In genomic region chr6:121159616-121160015, GRCm38 (mm10) we compare ENCODE assay signal across 22 mouse cellular contexts. TPM values are rescaled to one million over a fixed set of nuclear protein-coding genes. Genes with fewer than 3 reads are reported as not detected.
DNase-seq lines count a peak whose midpoint lies in the region; ATAC-seq and TF ChIP-seq lines count a peak whose summit lies in the region.
"Had no signal": no experiment of that assay in that cellular context is flagged by ENCODE, and none has a peak within 500 bp of the region (broad histone marks: within the 10 kb centered on the region; RNA-seq: fewer than 3 reads in every experiment).

No protein-coding gene starts in this region.

- H3K9ac ChIP-seq in limb, embryonic 15.5 days = no peak overlapping the region
- no peak overlapping the region for H3K9ac ChIP-seq in intestine, embryonic 16.5 days (ENCODE audit: low read depth, low read length)
- H3K9ac ChIP-seq in stomach, postnatal 0 days (ENCODE audit: low read length) = no peak overlapping the region
- no peak overlapping the region for H3K9ac ChIP-seq in hindbrain, embryonic 13.5 days
- H3K9ac ChIP-seq: hindbrain, embryonic 12.5 days; liver, embryonic 15.5 days had no signal

- peak overlapping the region; percentile 13; the same call in 1 of the 2 replicates for H3K27ac ChIP-seq in limb, embryonic 15.5 days
- H3K27ac ChIP-seq in limb, embryonic 10.5 days = no peak overlapping the region
- no peak overlapping the region for H3K27ac ChIP-seq in intestine, embryonic 16.5 days (ENCODE audit: low read length)
- peak overlapping the region; percentile 61; the same call in 1 of the 2 replicates for H3K27ac ChIP-seq in stomach, postnatal 0 days (replicated peaks)
- no peak overlapping the region for H3K27ac ChIP-seq in hindbrain, embryonic 13.5 days
- H3K27ac ChIP-seq: hindbrain, embryonic 12.5 days; liver, embryonic 15.5 days had no signal

- no peak overlapping the region for H3K4me2 ChIP-seq in limb, embryonic 15.5 days
- no peak overlapping the region for H3K4me2 ChIP-seq in intestine, embryonic 16.5 days (ENCODE audit: low read depth, low read length)
- H3K4me2 ChIP-seq in stomach, postnatal 0 days (replicated peaks; ENCODE audit: low read depth) = no peak overlapping the region
- H3K4me2 ChIP-seq in hindbrain, embryonic 13.5 days = no peak overlapping the region
- H3K4me2 ChIP-seq: hindbrain, embryonic 12.5 days; liver, embryonic 15.5 days had no signal

- H3K9me3 ChIP-seq in limb, embryonic 15.5 days = no peaks in the 10 kb centered on the region
- no peaks in the 10 kb centered on the region for H3K9me3 ChIP-seq in limb, embryonic 10.5 days (replicated peaks)
- no peaks in the 10 kb centered on the region for H3K9me3 ChIP-seq in intestine, embryonic 16.5 days (ENCODE audit: control insufficient read depth, low read length)
- no peaks in the 10 kb centered on the region for H3K9me3 ChIP-seq in stomach, postnatal 0 days (ENCODE audit: control insufficient read depth, low read length)
- H3K9me3 ChIP-seq in hindbrain, embryonic 13.5 days = no peaks in the 10 kb centered on the region
- H3K9me3 ChIP-seq: hindbrain, embryonic 12.5 days; liver, embryonic 15.5 days; megakaryocyte, embryonic 14.5 days had no signal

- no peaks in the 10 kb centered on the region for H3K27me3 ChIP-seq in limb, embryonic 15.5 days
- 0 out of 2 replicates have a peak, but pooled peaks cover 3% of the 10 kb centered on the region for H3K27me3 ChIP-seq in limb, embryonic 10.5 days (ENCODE audit: low read depth, poor library complexity, severe bottlenecking)
- H3K27me3 ChIP-seq in intestine, embryonic 16.5 days (replicated peaks; ENCODE audit: control insufficient read depth, insufficient read depth, low read length) = no peaks in the 10 kb centered on the region
- no peaks in the 10 kb centered on the region for H3K27me3 ChIP-seq in stomach, postnatal 0 days (ENCODE audit: control insufficient read depth, insufficient read depth, low read length)
- no peaks in the 10 kb centered on the region for H3K27me3 ChIP-seq in hindbrain, embryonic 13.5 days
- H3K27me3 ChIP-seq: hindbrain, embryonic 12.5 days; liver, embryonic 15.5 days; Patski had no signal

- peaks cover 15% of the 10 kb centered on the region for H3K4me1 ChIP-seq in limb, embryonic 15.5 days
- H3K4me1 ChIP-seq in limb, embryonic 10.5 days = no peaks in the 10 kb centered on the region
- peaks cover 23% of the 10 kb centered on the region for H3K4me1 ChIP-seq in intestine, embryonic 16.5 days (ENCODE audit: control insufficient read depth, insufficient read depth, low read length)
- H3K4me1 ChIP-seq in stomach, postnatal 0 days (replicated peaks; ENCODE audit: control insufficient read depth, insufficient read depth) = peaks cover 2% of the 10 kb centered on the region; the same call in 1 of the 2 replicates
- no peaks in the 10 kb centered on the region for H3K4me1 ChIP-seq in hindbrain, embryonic 13.5 days (replicated peaks)
- H3K4me1 ChIP-seq: hindbrain, embryonic 12.5 days had no signal

- H3K36me3 ChIP-seq in limb, embryonic 15.5 days = no peaks in the 10 kb centered on the region
- H3K36me3 ChIP-seq in limb, embryonic 10.5 days = no peaks in the 10 kb centered on the region
- H3K36me3 ChIP-seq in intestine, embryonic 16.5 days (ENCODE audit: control insufficient read depth, insufficient read depth, low read length) = no peaks in the 10 kb centered on the region
- H3K36me3 ChIP-seq in stomach, postnatal 0 days (ENCODE audit: control insufficient read depth, insufficient read depth, low read length) = no peaks in the 10 kb centered on the region
- no peaks in the 10 kb centered on the region for H3K36me3 ChIP-seq in hindbrain, embryonic 13.5 days
- H3K36me3 ChIP-seq: hindbrain, embryonic 12.5 days; liver, embryonic 15.5 days had no signal

- TF ChIP-seq EP300 in stomach, postnatal 0 days (optimal IDR thresholded peaks at IDR 0.05) = no peak

- DNase-seq in limb, embryonic 10.5 days (ENCODE audit: low spot score) = no peak
- DNase-seq in NIH3T3 (ENCODE audit: low read depth) = peak; percentile 49
- peak; percentile 46 for DNase-seq in stomach, postnatal 0 days (ENCODE audit: low spot score)
- DNase-seq in right cerebral cortex, postnatal 10 days (ENCODE audit: low spot score in 2 of 2) = no peak
- DNase-seq: adrenal gland, postnatal 25 days; cerebellum, adult 11 months; cerebellum, postnatal 10 days; embryo, embryonic 11 days; gastrocnemius, postnatal 14 days; lung, postnatal 10 days; midbrain, embryonic 14.5 days; right cerebral cortex, postnatal 4 days had no signal

- ATAC-seq in limb, embryonic 15.5 days (ENCODE audit: insufficient number of reproducible peaks, low FRiP score, low TSS enrichment, low read depth) = peak; percentile 38; the same call in 1 of the 2 replicates
- peak; percentile 54 for ATAC-seq in intestine, embryonic 16.5 days
- ATAC-seq in stomach, postnatal 0 days (ENCODE audit: low FRiP score, low TSS enrichment) = peak; percentile 72
- ATAC-seq in hindbrain, embryonic 13.5 days (ENCODE audit: low FRiP score) = no peak
- ATAC-seq: forebrain, embryonic 14.5 days; inflammation-experienced regulatory T-cells, adult 6 months had no signal

- WGBS in limb, embryonic 15.5 days = 85% methylated on average over 5 of the region's 5 CpGs
- 94% methylated on average over 5 of the region's 5 CpGs for WGBS in limb, embryonic 10.5 days
- 72% methylated on average over 5 of the region's 5 CpGs for WGBS in intestine, embryonic 16.5 days
- WGBS in stomach, postnatal 0 days = 73% methylated on average over 5 of the region's 5 CpGs
- 97% methylated on average over 5 of the region's 5 CpGs for WGBS in hindbrain, embryonic 13.5 days

- H3K4me3 ChIP-seq in limb, embryonic 15.5 days = no peak overlapping the region
- H3K4me3 ChIP-seq in limb, embryonic 10.5 days = no peak overlapping the region
- H3K4me3 ChIP-seq in intestine, embryonic 16.5 days (ENCODE audit: low read length) = no peak overlapping the region
- no peak overlapping the region for H3K4me3 ChIP-seq in stomach, postnatal 0 days (ENCODE audit: low read depth, low read length)
- H3K4me3 ChIP-seq in hindbrain, embryonic 13.5 days = no peak overlapping the region
- H3K4me3 ChIP-seq: erythroblast, embryonic 14.5 days; hindbrain, embryonic 12.5 days; liver, embryonic 15.5 days; megakaryocyte, embryonic 14.5 days had no signal

- no peak for TF ChIP-seq CTCF in stomach, postnatal 0 days (IDR thresholded peaks at IDR 0.05; ENCODE audit: low read depth)

RNA-seq across cellular contexts. Expression of gene Pex26, which starts 23.9 kb away (rescaled TPM):
- polyA plus RNA-seq in limb, embryonic 15.5 days (2015; fragmentation: Nextera tagmentation; extraction: Ambion mirVana) = 10.5 and 11.3 TPM in 2 replicates
- polyA plus RNA-seq in limb, embryonic 10.5 days (2016; fragmentation: Nextera tagmentation; extraction: Ambion mirVana) = 8.9 and 10.3 TPM in 2 replicates
- 13.4 and 14.8 TPM in 2 replicates for polyA plus RNA-seq in intestine, embryonic 16.5 days (2015; fragmentation: Nextera tagmentation; extraction: Ambion mirVana)
- 6.2 and 6.5 TPM in 2 replicates for polyA plus RNA-seq in stomach, postnatal 0 days (2015; fragmentation: Nextera tagmentation; extraction: Ambion mirVana)
- polyA plus RNA-seq in hindbrain, embryonic 13.5 days (2015; fragmentation: Nextera tagmentation; extraction: Ambion mirVana) = 13.9 and 14.7 TPM in 2 replicates

RNA-seq across cellular contexts. Expression of gene Mical3, which starts 28.8 kb away (rescaled TPM):
- polyA plus RNA-seq in limb, embryonic 15.5 days (2015; fragmentation: Nextera tagmentation; extraction: Ambion mirVana) = 9.6 and 9.7 TPM in 2 replicates
- 8.2 and 9.8 TPM in 2 replicates for polyA plus RNA-seq in limb, embryonic 10.5 days (2016; fragmentation: Nextera tagmentation; extraction: Ambion mirVana)
- polyA plus RNA-seq in intestine, embryonic 16.5 days (2015; fragmentation: Nextera tagmentation; extraction: Ambion mirVana) = 4.8 and 5.5 TPM in 2 replicates
- polyA plus RNA-seq in stomach, postnatal 0 days (2015; fragmentation: Nextera tagmentation; extraction: Ambion mirVana) = 4.1 and 4.5 TPM in 2 replicates
- polyA plus RNA-seq in hindbrain, embryonic 13.5 days (2015; fragmentation: Nextera tagmentation; extraction: Ambion mirVana) = 33.8 and 34.5 TPM in 2 replicates

RNA-seq across cellular contexts. Expression of gene Tuba8, which starts 50.9 kb away (rescaled TPM):
- 16.3 and 18.0 TPM in 2 replicates for polyA plus RNA-seq in limb, embryonic 15.5 days (2015; fragmentation: Nextera tagmentation; extraction: Ambion mirVana)
- 0.33 and 0.40 TPM in 2 replicates for polyA plus RNA-seq in limb, embryonic 10.5 days (2016; fragmentation: Nextera tagmentation; extraction: Ambion mirVana)
- 0.44 and 0.68 TPM in 2 replicates for polyA plus RNA-seq in intestine, embryonic 16.5 days (2015; fragmentation: Nextera tagmentation; extraction: Ambion mirVana)
- 0.06 and 0.13 TPM in 2 replicates for polyA plus RNA-seq in stomach, postnatal 0 days (2015; fragmentation: Nextera tagmentation; extraction: Ambion mirVana)
- polyA plus RNA-seq in hindbrain, embryonic 13.5 days (2015; fragmentation: Nextera tagmentation; extraction: Ambion mirVana) = 0.39 and 0.40 TPM in 2 replicates

Comparison
In these comparisons a context has a peak if more than half of its experiments do, and no peak if none do; other contexts are left out.
1. H3K27ac ChIP-seq: peak in limb, embryonic 15.5 days (single experiment) and stomach, postnatal 0 days (single experiment); none in limb, embryonic 10.5 days (single experiment), intestine, embryonic 16.5 days (single experiment) and hindbrain, embryonic 13.5 days (single experiment).
2. RNA of gene Tuba8, which starts 50.9 kb away (polyA plus RNA-seq): 16.3 to 18.0 TPM in limb, embryonic 15.5 days; 0.44 to 0.68 TPM in intestine, embryonic 16.5 days, 0.39 to 0.40 TPM in hindbrain, embryonic 13.5 days, 0.33 to 0.40 TPM in limb, embryonic 10.5 days and 0.06 to 0.13 TPM in stomach, postnatal 0 days; every median in the first group is over 10 times any median in the second.
3. DNase-seq: peak in NIH3T3 (single experiment) and stomach, postnatal 0 days (single experiment); none in limb, embryonic 10.5 days (single experiment) and right cerebral cortex, postnatal 10 days (0 of 2).